Mouse (Mus musculus): ENCODE results near the gene Pde6c. TPM values are rescaled to one million over a fixed set of nuclear protein-coding genes. Genes with fewer than 3 reads are reported as not detected.

Pde6c gene
- polyA plus RNA-seq, 1 experiment from 2014 or later, result not detected

GRCm38 (mm10) chr19:38107871-38108270, 24.7 kb upstream of the Pde6c start:
- Histone ChIP-seq H3K9ac (replicated peaks; ENCODE audit: low read depth, low read length) (no peak overlapping the region), H3K27me3 (ENCODE audit: control insufficient read depth, insufficient read depth, low read length) (no peaks in the 10 kb centered on the region), H3K4me1 (ENCODE audit: control insufficient read depth, insufficient read depth, low read length) (no peaks in the 10 kb centered on the region), H3K4me2 (ENCODE audit: low read depth, low read length) (no peak overlapping the region), H3K4me3 (ENCODE audit: low read depth, low read length) (no peak overlapping the region), H3K36me3 (ENCODE audit: control insufficient read depth, insufficient read depth, low read length) (no peaks in the 10 kb centered on the region), H3K27ac (ENCODE audit: low read depth, low read length) (no peak overlapping the region), H3K9me3 (ENCODE audit: control insufficient read depth, low read length) (no peaks in the 10 kb centered on the region)
- no peak for ATAC-seq (ENCODE audit: low read depth)
- 97% methylated on average over 4 of the region's 4 CpGs for WGBS

GRCm38 (mm10) chr19:38109506-38110242, 22.9 kb upstream of the Pde6c start:
- H3K36me3 ChIP-seq (ENCODE audit: control insufficient read depth, insufficient read depth, low read length), result no peaks in the 10 kb centered on the region
- no peak overlapping the region for H3K4me3 ChIP-seq (ENCODE audit: low read depth, low read length)
- no peak overlapping the region for H3K4me2 ChIP-seq (ENCODE audit: low read depth, low read length)
- 93% methylated on average over 15 of the region's 15 CpGs for WGBS
- H3K4me1 ChIP-seq (ENCODE audit: control insufficient read depth, insufficient read depth, low read length), result no peaks in the 10 kb centered on the region
- no peak overlapping the region for H3K9ac ChIP-seq (replicated peaks; ENCODE audit: low read depth, low read length)
- no peak for ATAC-seq (ENCODE audit: low read depth)
- no peak overlapping the region for H3K27ac ChIP-seq (ENCODE audit: low read depth, low read length)
- H3K27me3 ChIP-seq (ENCODE audit: control insufficient read depth, insufficient read depth, low read length), result no peaks in the 10 kb centered on the region
- H3K9me3 ChIP-seq (ENCODE audit: control insufficient read depth, low read length), result no peaks in the 10 kb centered on the region

GRCm38 (mm10) chr19:38111056-38111455, 21.5 kb upstream of the Pde6c start:
- Histone ChIP-seq H3K4me3 (ENCODE audit: low read depth, low read length) (no peak overlapping the region), H3K36me3 (ENCODE audit: control insufficient read depth, insufficient read depth, low read length) (no peaks in the 10 kb centered on the region), H3K9ac (replicated peaks; ENCODE audit: low read depth, low read length) (no peak overlapping the region), H3K4me2 (ENCODE audit: low read depth, low read length) (no peak overlapping the region), H3K27me3 (ENCODE audit: control insufficient read depth, insufficient read depth, low read length) (no peaks in the 10 kb centered on the region), H3K9me3 (ENCODE audit: control insufficient read depth, low read length) (no peaks in the 10 kb centered on the region), H3K27ac (ENCODE audit: low read depth, low read length) (no peak overlapping the region), H3K4me1 (ENCODE audit: control insufficient read depth, insufficient read depth, low read length) (no peaks in the 10 kb centered on the region)
- ATAC-seq (ENCODE audit: low read depth), result no peak
- WGBS, result 86% methylated on average over 8 of the region's 8 CpGs

- ATAC-seq (ENCODE audit: low read depth), result no peak
- no peaks in the 10 kb centered on the region for H3K9me3 ChIP-seq (ENCODE audit: control insufficient read depth, low read length)
These were observed 20.0 kb upstream of the Pde6c start for GRCm38 (mm10) chr19:38112575-38112974.

GRCm38 (mm10) chr19:38114834-38115491, 17.6 kb upstream of the Pde6c start:
- Histone ChIP-seq H3K4me3 (ENCODE audit: low read depth, low read length) (no peak overlapping the region), H3K4me2 (ENCODE audit: low read depth, low read length) (no peak overlapping the region), H3K27me3 (ENCODE audit: control insufficient read depth, insufficient read depth, low read length) (no peaks in the 10 kb centered on the region), H3K9me3 (ENCODE audit: control insufficient read depth, low read length) (no peaks in the 10 kb centered on the region), H3K36me3 (ENCODE audit: control insufficient read depth, insufficient read depth, low read length) (no peaks in the 10 kb centered on the region), H3K27ac (ENCODE audit: low read depth, low read length) (no peak overlapping the region), H3K4me1 (ENCODE audit: control insufficient read depth, insufficient read depth, low read length) (no peaks in the 10 kb centered on the region), H3K9ac (replicated peaks; ENCODE audit: low read depth, low read length) (no peak overlapping the region)
- WGBS, result 93% methylated on average over 7 of the region's 7 CpGs
- no peak for ATAC-seq (ENCODE audit: low read depth)

More at GRCm38 (mm10) chr19:38112575-38112974, 20.0 kb upstream of the Pde6c start:
- Histone ChIP-seq H3K4me2 (ENCODE audit: low read depth, low read length) (no peak overlapping the region), H3K4me1 (ENCODE audit: control insufficient read depth, insufficient read depth, low read length) (no peaks in the 10 kb centered on the region), H3K27me3 (ENCODE audit: control insufficient read depth, insufficient read depth, low read length) (no peaks in the 10 kb centered on the region), H3K4me3 (ENCODE audit: low read depth, low read length) (no peak overlapping the region), H3K27ac (ENCODE audit: low read depth, low read length) (no peak overlapping the region), H3K9ac (replicated peaks; ENCODE audit: low read depth, low read length) (no peak overlapping the region), H3K36me3 (ENCODE audit: control insufficient read depth, insufficient read depth, low read length) (no peaks in the 10 kb centered on the region)
- WGBS, result 59% methylated on average over 4 of the region's 4 CpGs

- Histone ChIP-seq H3K4me2 (ENCODE audit: low read depth, low read length) (no peak overlapping the region), H3K9ac (replicated peaks; ENCODE audit: low read depth, low read length) (no peak overlapping the region), H3K27me3 (ENCODE audit: control insufficient read depth, insufficient read depth, low read length) (peaks cover 6% of the 10 kb centered on the region; the same call in 1 of the 2 replicates), H3K27ac (ENCODE audit: low read depth, low read length) (no peak overlapping the region), H3K36me3 (ENCODE audit: control insufficient read depth, insufficient read depth, low read length) (no peaks in the 10 kb centered on the region), H3K4me3 (ENCODE audit: low read depth, low read length) (no peak overlapping the region), H3K4me1 (ENCODE audit: control insufficient read depth, insufficient read depth, low read length) (no peaks in the 10 kb centered on the region), H3K9me3 (ENCODE audit: control insufficient read depth, low read length) (no peaks in the 10 kb centered on the region)
- ATAC-seq (ENCODE audit: low read depth), result no peak
- WGBS, result 87% methylated on average over 5 of the region's 5 CpGs
These were observed 12.3 kb upstream of the Pde6c start for GRCm38 (mm10) chr19:38120123-38120760.

- Histone ChIP-seq H3K4me3 (ENCODE audit: low read depth, low read length) (peak overlapping the region; percentile 51), H3K9ac (replicated peaks; ENCODE audit: low read depth, low read length) (no peak overlapping the region), H3K9me3 (ENCODE audit: control insufficient read depth, low read length) (no peaks in the 10 kb centered on the region), H3K4me1 (ENCODE audit: control insufficient read depth, insufficient read depth, low read length) (no peaks in the 10 kb centered on the region), H3K4me2 (ENCODE audit: low read depth, low read length) (peak overlapping the region; percentile 81), H3K27me3 (ENCODE audit: control insufficient read depth, insufficient read depth, low read length) (peaks cover 6% of the 10 kb centered on the region; the same call in 1 of the 2 replicates), H3K27ac (ENCODE audit: low read depth, low read length) (no peak overlapping the region), H3K36me3 (ENCODE audit: control insufficient read depth, insufficient read depth, low read length) (no peaks in the 10 kb centered on the region)
- no peak for ATAC-seq (ENCODE audit: low read depth)
- WGBS, result 34% methylated on average over 9 of the region's 9 CpGs
These were observed 8.7 kb upstream of the Pde6c start for GRCm38 (mm10) chr19:38123921-38124320.

GRCm38 (mm10) chr19:38124401-38125218, 8.0 kb upstream of the Pde6c start:
- Histone ChIP-seq H3K36me3 (ENCODE audit: control insufficient read depth, insufficient read depth, low read length) (no peaks in the 10 kb centered on the region), H3K4me3 (ENCODE audit: low read depth, low read length) (peak overlapping the region; percentile 51), H3K9ac (replicated peaks; ENCODE audit: low read depth, low read length) (peak overlapping the region; percentile 52), H3K27ac (ENCODE audit: low read depth, low read length) (no peak overlapping the region), H3K4me2 (ENCODE audit: low read depth, low read length) (peak overlapping the region; percentile 81), H3K27me3 (ENCODE audit: control insufficient read depth, insufficient read depth, low read length) (peaks cover 6% of the 10 kb centered on the region; the same call in 1 of the 2 replicates), H3K4me1 (ENCODE audit: control insufficient read depth, insufficient read depth, low read length) (no peaks in the 10 kb centered on the region), H3K9me3 (ENCODE audit: control insufficient read depth, low read length) (no peaks in the 10 kb centered on the region)
- 1% methylated on average over 52 of the region's 77 CpGs for WGBS
- ATAC-seq (ENCODE audit: low read depth), result peak; percentile 85
